Mouse (Mus musculus): ENCODE results near the gene Akap17b. TPM values are rescaled to one million over a fixed set of nuclear protein-coding genes. Genes with fewer than 3 reads are reported as not detected.

The Akap17b gene
- polyA plus RNA-seq, 1 experiment from 2014 or later, result 1.7 TPM

- DNase-seq (ENCODE audit: low spot score), result no peak
Observed at GRCm38 (mm10) chrX:36587304-36588209, 57.6 kb downstream of the Akap17b start.

- DNase-seq (ENCODE audit: low spot score), result no peak
Observed at GRCm38 (mm10) chrX:36586629-36587303, 58.4 kb downstream of the Akap17b start.

- no peak for DNase-seq (ENCODE audit: low spot score)
Observed at GRCm38 (mm10) chrX:36562079-36562478, 83.1 kb downstream of the Akap17b start.

GRCm38 (mm10) chrX:36561650-36562049, 83.5 kb downstream of the Akap17b start:
- DNase-seq (ENCODE audit: low spot score), result peak; percentile 74

- DNase-seq (ENCODE audit: low spot score), result no peak
Observed at GRCm38 (mm10) chrX:36560170-36560569, 85.0 kb downstream of the Akap17b start.

Other genes starting within 250 kb of the Akap17b start
- gene Gm6268, start 244.1 kb downstream of the Akap17b start, polyA plus RNA-seq (2015; fragmentation: Nextera tagmentation; extraction: Ambion mirVana), result not detected in 2 replicates
- gene Gm14569, start 153.6 kb downstream of the Akap17b start, polyA plus RNA-seq (2015; fragmentation: Nextera tagmentation; extraction: Ambion mirVana), result 0.03 TPM in 1 of 2 replicates, not detected in the other
- 147 TPM in 2 replicates for gene Pgrmc1, start 47.2 kb downstream of the Akap17b start, polyA plus RNA-seq (2015; fragmentation: Nextera tagmentation; extraction: Ambion mirVana)
- gene Slc25a43, start 98.3 kb upstream of the Akap17b start, polyA plus RNA-seq (2015; fragmentation: Nextera tagmentation; extraction: Ambion mirVana), result 1.5 and 2.7 TPM in 2 replicates
- 1,172 and 1,231 TPM in 2 replicates for gene Slc25a5, start 150.3 kb upstream of the Akap17b start, polyA plus RNA-seq (2015; fragmentation: Nextera tagmentation; extraction: Ambion mirVana)
- 198 and 205 TPM in 2 replicates for gene Ube2a, start 228.5 kb upstream of the Akap17b start, polyA plus RNA-seq (2015; fragmentation: Nextera tagmentation; extraction: Ambion mirVana)
- 28.5 and 29.7 TPM in 2 replicates for gene C330007P06Rik, start 228.7 kb upstream of the Akap17b start, polyA plus RNA-seq (2015; fragmentation: Nextera tagmentation; extraction: Ambion mirVana)

Data from thymus, postnatal 0 days (tissue).